Mouse (Mus musculus): Measurements from ENCODE around the gene Parp6.

GRCm38 (mm10) chr9:59571852-59572251, 45.2 kb upstream of the Parp6 start:
- TF ChIP-seq CTCF (IDR thresholded peaks at IDR 0.05; ENCODE audit: low read depth) = no peak
- TF ChIP-seq EP300 (IDR thresholded peaks at IDR 0.05; ENCODE audit: low read depth) = no peak
